Mouse (Mus musculus): ENCODE data around the gene Adgre4.

Adgre4 gene

DNA sequence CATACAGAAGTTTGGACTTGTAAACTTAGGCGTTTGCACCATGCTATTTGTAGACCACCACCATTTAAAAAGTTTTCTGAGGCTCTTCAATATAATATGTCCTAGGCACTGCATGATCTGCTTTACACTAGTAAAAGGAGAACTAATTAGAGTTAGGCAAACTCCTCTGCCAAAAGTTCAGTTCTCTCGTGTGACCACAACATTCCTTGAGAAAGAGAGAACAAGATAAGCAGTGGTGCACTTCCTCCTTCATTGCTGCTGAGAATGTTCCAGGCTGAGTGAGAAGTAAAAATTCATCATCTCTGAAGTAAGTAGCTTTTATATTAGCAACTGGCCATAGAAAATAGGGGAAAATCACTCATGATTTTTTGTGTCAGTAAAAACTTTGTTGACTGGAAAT, at the start of gene Adgre4:
Adgre4 (plus strand) TSS at position 199 of the 400 bp plus-strand sequence.
- no peak for DNase-seq

GRCm38 (mm10) chr17:55702161-55702820, 47.5 kb upstream of the Adgre4 start:
- DNase-seq = peak; percentile 43 to 78

- no peak for DNase-seq
Measured at GRCm38 (mm10) chr17:55702865-55703264, 46.9 kb upstream of the Adgre4 start.

DNA sequence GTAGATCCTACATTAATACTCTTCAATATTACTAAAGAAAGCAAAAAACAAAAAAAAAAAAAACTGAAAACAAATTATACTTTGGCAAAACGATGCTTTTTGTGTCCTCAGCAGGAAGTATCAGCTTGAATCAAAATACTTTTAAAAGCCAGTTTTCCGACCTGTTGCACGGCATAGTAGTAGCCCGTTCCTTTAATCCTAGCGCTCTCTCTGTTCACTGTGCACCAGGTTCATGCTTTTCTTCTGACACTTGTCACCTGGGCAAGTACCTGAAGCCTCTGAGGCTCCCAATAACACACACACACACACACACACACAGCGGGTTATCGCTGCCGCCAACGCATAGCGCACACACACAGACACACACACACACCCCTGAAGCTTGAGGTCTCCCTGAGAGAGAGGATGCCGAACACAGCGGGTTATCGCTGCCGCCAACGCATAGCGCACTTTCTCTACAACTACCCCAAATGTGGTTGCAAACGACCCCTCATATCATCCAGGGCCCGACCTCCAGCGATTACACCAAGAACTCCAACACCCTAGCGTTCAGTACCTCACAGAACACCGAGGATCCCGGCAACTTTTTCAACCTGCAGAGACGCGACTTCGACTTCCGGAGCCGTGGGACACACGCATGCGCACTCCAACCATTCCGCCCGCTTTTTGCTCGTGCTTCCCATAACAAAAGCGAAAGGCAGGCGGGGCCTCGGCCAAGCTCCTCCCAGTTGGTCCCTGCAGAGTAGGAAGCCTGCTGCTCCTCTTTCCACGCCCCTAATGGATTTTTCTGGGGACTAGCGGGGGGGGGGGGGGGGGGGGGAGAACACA, 37.6 kb upstream of the Adgre4 start, which contains the start of gene Pot1b:
Pot1b (minus strand) TSS at position 645 of the 828 bp plus-strand sequence.
- DNase-seq = peak; percentile 89 to 96

- DNase-seq = no peak
Measured at GRCm38 (mm10) chr17:55721270-55721669, 28.5 kb upstream of the Adgre4 start.

GRCm38 (mm10) chr17:55722250-55722649, 27.5 kb upstream of the Adgre4 start:
- no peak for DNase-seq

DNA sequence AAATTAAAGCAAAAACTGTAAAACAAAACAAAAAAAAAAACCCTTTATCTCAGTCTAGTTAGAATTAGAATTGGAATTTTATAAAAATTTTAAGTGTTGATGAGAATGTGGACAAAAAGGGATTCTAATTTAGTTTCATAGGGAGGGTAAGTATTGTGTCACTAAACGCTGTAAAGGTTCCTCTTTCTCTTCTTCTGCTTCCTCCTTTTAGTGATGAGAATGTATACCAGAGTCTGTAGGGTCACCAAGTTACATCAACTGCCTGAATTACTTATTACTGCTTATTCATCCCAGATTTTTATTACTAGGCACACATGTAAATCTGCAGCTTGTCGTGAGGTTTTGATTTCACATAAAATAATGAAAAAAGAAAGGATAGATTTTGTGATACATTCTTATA, 23.6 kb upstream of the Adgre4 start:
- DNase-seq = no peak

GRCm38 (mm10) chr17:55736675-55737074, 13.1 kb upstream of the Adgre4 start:
- DNase-seq = no peak

DNA sequence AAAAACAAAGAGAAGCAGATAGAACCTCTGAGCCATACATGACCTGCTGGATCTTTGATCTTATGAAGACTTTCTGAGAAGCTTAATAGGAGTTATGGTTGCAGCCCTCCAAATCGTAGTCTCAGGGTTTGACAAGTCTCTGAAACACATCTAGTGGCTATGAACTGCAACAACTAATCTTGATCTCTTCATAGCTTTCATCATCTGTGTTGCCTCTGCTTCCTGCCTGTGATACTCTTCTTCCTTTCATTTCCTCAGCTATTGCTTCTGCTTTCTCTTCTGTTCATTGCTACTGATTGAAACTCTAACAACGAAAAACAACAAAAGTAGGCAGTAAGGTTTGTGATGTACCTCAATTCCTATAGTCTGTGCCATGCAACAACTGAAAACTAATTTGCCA, 1.4 kb downstream of the Adgre4 start:
- DNase-seq = no peak

- peak in 1 of 2 experiments; percentile 6 for DNase-seq
Measured at GRCm38 (mm10) chr17:55813642-55814041, 63.9 kb downstream of the Adgre4 start.

DNA sequence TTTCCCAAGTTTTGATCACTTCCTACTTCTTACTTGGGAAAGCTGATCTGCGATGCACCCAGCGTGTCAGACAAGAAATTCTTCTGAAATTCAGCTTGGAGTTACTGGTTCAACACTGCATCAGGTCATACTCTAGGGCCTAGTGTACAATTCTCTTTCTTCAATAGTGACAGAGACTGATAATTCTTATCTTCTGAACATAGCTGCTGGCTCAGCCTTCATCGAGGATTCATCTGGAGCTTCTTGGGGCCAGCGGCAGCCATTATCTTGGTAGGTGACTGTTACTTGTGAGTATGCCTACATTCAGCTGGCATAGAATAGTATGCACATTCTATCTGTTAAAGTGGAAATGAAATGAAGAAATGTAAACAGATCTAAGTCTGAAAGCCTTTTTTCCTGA, 67.1 kb downstream of the Adgre4 start:
- no peak for DNase-seq

GRCm38 (mm10) chr17:55821566-55821965, 71.8 kb downstream of the Adgre4 start:
- DNase-seq = no peak

DNA sequence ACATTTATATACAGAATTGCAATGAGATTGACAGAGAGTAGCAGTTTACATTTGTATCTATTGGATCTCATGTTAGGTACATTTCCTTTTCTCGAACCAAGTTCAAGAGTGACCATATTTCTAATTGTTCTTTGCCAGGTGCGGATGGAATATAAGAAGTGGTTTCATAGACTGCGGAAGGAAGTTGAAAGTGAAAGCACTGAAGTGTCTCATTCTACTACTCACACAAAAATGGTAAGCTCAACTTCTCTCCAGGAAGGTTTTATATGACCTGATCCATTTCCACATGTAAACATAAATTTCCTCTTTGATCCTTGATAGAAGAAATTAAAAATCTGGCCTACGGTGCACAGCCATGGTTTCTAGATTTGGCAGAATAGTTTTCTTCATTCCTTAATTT, 93.3 kb downstream of the Adgre4 start:
- no peak for DNase-seq

GRCm38 (mm10) chr17:55877184-55877583, 127.4 kb downstream of the Adgre4 start:
- DNase-seq = no peak

GRCm38 (mm10) chr17:55878282-55878635, 128.5 kb downstream of the Adgre4 start:
- peak in 1 of 2 experiments; percentile 22 for DNase-seq

GRCm38 (mm10) chr17:55878636-55879369, 129.0 kb downstream of the Adgre4 start, which contains the start of gene Zfp119a:
Zfp119a (minus strand) TSS chr17:55878930.
- peak; percentile 61 to 68 for DNase-seq

DNA sequence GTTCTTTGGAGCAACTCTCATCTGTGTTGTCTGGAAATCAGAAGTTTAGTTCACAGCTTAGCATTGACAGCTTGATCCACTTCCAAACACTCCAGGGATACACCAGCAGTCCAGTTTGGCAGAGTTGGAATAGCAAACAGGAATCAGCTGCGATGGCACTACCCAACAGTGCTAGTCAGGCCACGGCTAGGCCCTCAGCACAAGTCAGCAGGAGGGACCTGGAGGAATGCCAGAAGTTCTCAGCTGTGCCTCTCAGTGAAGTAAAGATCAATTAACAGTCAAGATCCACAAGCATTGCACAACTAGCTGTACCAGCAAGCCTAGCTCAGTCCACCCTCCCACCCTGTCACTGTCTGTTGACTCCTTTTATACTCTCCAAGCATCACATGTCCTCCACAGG, 133.8 kb downstream of the Adgre4 start:
- no peak for DNase-seq

DNA sequence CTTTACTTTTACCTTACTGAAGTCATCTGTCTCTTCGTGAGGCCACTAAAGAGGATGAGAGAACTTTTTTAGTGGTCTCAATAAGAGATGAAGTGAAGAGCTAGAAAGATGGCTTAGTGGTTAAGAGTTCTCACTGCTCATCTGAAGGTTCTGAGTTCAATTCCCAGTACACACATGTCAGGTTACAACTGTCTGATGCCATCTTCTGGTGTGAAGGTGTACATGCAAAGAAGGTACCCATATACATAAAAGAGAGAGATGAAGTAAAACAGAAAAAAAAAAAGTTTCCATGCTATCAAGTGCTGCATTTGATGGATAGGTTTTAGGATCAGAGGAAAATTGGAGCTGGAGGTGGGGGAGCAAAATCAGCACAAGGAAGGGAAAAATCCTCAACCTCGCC, 135.1 kb downstream of the Adgre4 start:
- DNase-seq = no peak

GRCm38 (mm10) chr17:55892406-55892955, 142.7 kb downstream of the Adgre4 start:
- peak in 1 of 2 experiments; percentile 30 for DNase-seq

GRCm38 (mm10) chr17:55903087-55903486, 153.3 kb downstream of the Adgre4 start:
- no peak for DNase-seq
